10 mouse cellular contexts compared by ENCODE assay signal in genomic region chr1:54912290-54913062, GRCm38 (mm10). TPM values are rescaled to one million over a fixed set of nuclear protein-coding genes. Genes with fewer than 3 reads are reported as not detected.
A peak's percentile ranks its signal among the peaks of the same experiment; 100 is the strongest.
DNase-seq lines count a peak whose midpoint lies in the region; ATAC-seq and TF ChIP-seq lines count a peak whose summit lies in the region.
"Had no signal": no experiment of that assay in that cellular context is flagged by ENCODE, and none has a peak within 500 bp of the region (broad histone marks: within the 10 kb centered on the region; RNA-seq: fewer than 3 reads in every experiment).

No protein-coding gene starts in this region.

- 0 out of 2 replicates have a peak, but pooled peaks cover 5% of the 10 kb centered on the region for H3K4me1 ChIP-seq in kidney, adult 2 months (ENCODE audit: control insufficient read depth, insufficient read depth, low read length)
- peaks cover 84% of the 10 kb centered on the region for H3K4me1 ChIP-seq in embryonic facial prominence, embryonic 10.5 days
- peaks cover 11% of the 10 kb centered on the region for H3K4me1 ChIP-seq in intestine, embryonic 15.5 days (replicated peaks)

- no peak overlapping the region for H3K4me2 ChIP-seq in intestine, embryonic 15.5 days (replicated peaks)
- H3K4me2 ChIP-seq: midbrain, embryonic 12.5 days had no signal

- H3K36me3 ChIP-seq in kidney, adult 2 months (ENCODE audit: control insufficient read depth, insufficient read depth, low read length): no peaks in the 10 kb centered on the region
- no peaks in the 10 kb centered on the region for H3K36me3 ChIP-seq in embryonic facial prominence, embryonic 10.5 days (replicated peaks)
- no peaks in the 10 kb centered on the region for H3K36me3 ChIP-seq in intestine, embryonic 15.5 days
- H3K36me3 ChIP-seq: midbrain, embryonic 12.5 days had no signal

- DNase-seq in kidney, adult 2 months: peak; percentile 60
- no peak for DNase-seq in kidney, adult 11 months
- peak; percentile 34 for DNase-seq in CD4-positive helper T cell, adult 2 months (ENCODE audit: low read depth, low spot score)
- DNase-seq in embryonic facial prominence, embryonic 10.5 days (ENCODE audit: low spot score): no peak
- DNase-seq in cerebellum, postnatal 25 days: no peak
- DNase-seq in embryo, embryonic 9.5 days (ENCODE audit: extremely low spot score): no peak
- DNase-seq in left cerebral cortex, postnatal 25 days (ENCODE audit: low spot score in 2 of 2): no peak

- H3K27ac ChIP-seq in kidney, adult 2 months (ENCODE audit: insufficient read depth, low read depth, low read length): no peak overlapping the region
- H3K27ac ChIP-seq in embryonic facial prominence, embryonic 10.5 days (replicated peaks): peak overlapping the region; percentile 71; the same call in 1 of the 2 replicates
- H3K27ac ChIP-seq in intestine, embryonic 15.5 days: no peak overlapping the region
- H3K27ac ChIP-seq: midbrain, embryonic 12.5 days had no signal

- no peak overlapping the region for H3K9ac ChIP-seq in intestine, embryonic 15.5 days
- H3K9ac ChIP-seq: midbrain, embryonic 12.5 days had no signal

- no peak for TF ChIP-seq CTCF in kidney, adult 2 months (conservative IDR thresholded peaks at IDR 0.05; ENCODE audit: insufficient read depth, insufficient read length, low read depth, low read length)

- H3K9me3 ChIP-seq in embryonic facial prominence, embryonic 10.5 days: no peaks in the 10 kb centered on the region
- H3K9me3 ChIP-seq in intestine, embryonic 15.5 days: no peaks in the 10 kb centered on the region
- H3K9me3 ChIP-seq: midbrain, embryonic 12.5 days had no signal

- TF ChIP-seq POLR2A in kidney, adult 2 months (IDR thresholded peaks at IDR 0.05; ENCODE audit: low read depth, low read length): no peak

- ATAC-seq in intestine, embryonic 15.5 days: peak; percentile 35; the same call in 1 of the 2 replicates
- ATAC-seq: Patski had no signal

- no peaks in the 10 kb centered on the region for H3K27me3 ChIP-seq in kidney, adult 2 months (replicated peaks; ENCODE audit: control insufficient read depth, insufficient read depth, low read length)
- H3K27me3 ChIP-seq in embryonic facial prominence, embryonic 10.5 days (replicated peaks; ENCODE audit: low read depth, poor library complexity, severe bottlenecking): no peaks in the 10 kb centered on the region
- H3K27me3 ChIP-seq in intestine, embryonic 15.5 days (replicated peaks): no peaks in the 10 kb centered on the region
- H3K27me3 ChIP-seq: midbrain, embryonic 12.5 days; Patski had no signal

- 60% methylated on average over 7 of the region's 7 CpGs for WGBS in kidney, adult 2 months
- 70% methylated on average over 7 of the region's 7 CpGs for WGBS in embryonic facial prominence, embryonic 10.5 days
- WGBS in intestine, embryonic 15.5 days: 61% methylated on average over 7 of the region's 7 CpGs

- no peak overlapping the region for H3K4me3 ChIP-seq in kidney, adult 2 months (ENCODE audit: insufficient read depth, low read depth, low read length)
- H3K4me3 ChIP-seq in embryonic facial prominence, embryonic 10.5 days: no peak overlapping the region
- no peak overlapping the region for H3K4me3 ChIP-seq in intestine, embryonic 15.5 days (replicated peaks)
- H3K4me3 ChIP-seq: midbrain, embryonic 12.5 days had no signal

- intact Hi-C loops in left cerebral cortex, postnatal 25 days (cut with DNase I): no loop called here

RNA-seq across cellular contexts. Expression of gene Ankrd44, which starts 13.7 kb away (rescaled TPM):
- 14.0 and 17.8 TPM in 2 replicates for polyA plus RNA-seq in kidney, adult 2 months (2012; rRNA removed)
- 17.4 and 19.2 TPM in 2 replicates for polyA plus RNA-seq in embryonic facial prominence, embryonic 10.5 days (2016; fragmentation: Nextera tagmentation; extraction: Ambion mirVana)
- 7.4 and 8.5 TPM in 2 replicates for polyA plus RNA-seq in intestine, embryonic 15.5 days (2015; fragmentation: Nextera tagmentation; extraction: Ambion mirVana)
- 10 to 100 TPM; 22.1 to 22.2 TPM for total RNA-seq in left cerebral cortex, postnatal 25 days (2021)

Comparison
In these comparisons a context has a peak if more than half of its experiments do, and no peak if none do; other contexts are left out.
1. DNase-seq: peak in kidney, adult 2 months (single experiment) and CD4-positive helper T cell, adult 2 months (single experiment); none in kidney, adult 11 months (single experiment), embryonic facial prominence, embryonic 10.5 days (single experiment), cerebellum, postnatal 25 days (0 of 2), embryo, embryonic 9.5 days (single experiment) and left cerebral cortex, postnatal 25 days (0 of 2).